Mouse (Mus musculus) liver, adult 2 months (tissue): ENCODE data around the gene Fgr. TPM values are rescaled to one million over a fixed set of nuclear protein-coding genes. Genes with fewer than 3 reads are reported as not detected.

Experiments
- DNase-seq: peaks from one replicate; pipeline ENCODE4 v3.0.0-alpha.2; 2011; ENCODE audit warnings: low read depth, low spot score; ENCODE audit errors: extremely low read depth
- H3K27ac ChIP-seq: fragments of 200-500 bp; replicated peaks from 2 replicates; pipeline ENCODE4 v1.5.1; 2012; ENCODE audit warnings: low read depth, mild to moderate bottlenecking, control low read depth, inconsistent platforms, low read length; ENCODE audit not compliant: insufficient read depth
- H3K27me3 ChIP-seq: fragments of 200-500 bp; 2 replicates; pipeline ENCODE4 v1.6.1; 2012; ENCODE audit warnings: mild to moderate bottlenecking, moderate library complexity, low read length, inconsistent platforms; ENCODE audit not compliant: control insufficient read depth, insufficient read depth
- H3K36me3 ChIP-seq: fragments of 200-500 bp; 2 replicates; pipeline ENCODE4 v1.6.1; 2012; ENCODE audit warnings: low read length, inconsistent platforms; ENCODE audit not compliant: control insufficient read depth, insufficient read depth
- H3K4me1 ChIP-seq: fragments of 200-500 bp; 2 replicates; pipeline ENCODE4 v1.6.1; 2011; ENCODE audit warnings: low read length; ENCODE audit not compliant: control insufficient read depth, insufficient read depth
- H3K4me3 ChIP-seq: fragments of 200-500 bp; 2 replicates; pipeline ENCODE4 v1.5.1; 2011; ENCODE audit warnings: low read depth, mild to moderate bottlenecking, control low read depth, low read length, moderate library complexity; ENCODE audit not compliant: insufficient read depth
- H3K79me2 ChIP-seq: fragments of 200-500 bp; 2 replicates; pipeline ENCODE4 v1.6.1; 2012; ENCODE audit warnings: inconsistent platforms, mild to moderate bottlenecking, low read length, moderate library complexity; ENCODE audit not compliant: control insufficient read depth, insufficient read depth
- H3K9ac ChIP-seq: fragments of 200-500 bp; 2 replicates; pipeline ENCODE4 v1.6.1; 2012; ENCODE audit warnings: low read depth, mild to moderate bottlenecking, control low read depth, inconsistent platforms, low read length
- CTCF ChIP-seq: fragments of 200-500 bp; IDR thresholded peaks from 2 replicates; pipeline ENCODE4 v1.5.1; 2011; ENCODE audit warnings: low read depth, low read length, control low read depth
- POLR2A ChIP-seq: fragments of 200-500 bp; IDR thresholded peaks from 2 replicates; pipeline ENCODE4 v1.6.1; 2011; ENCODE audit warnings: low read length, control low read depth; ENCODE audit not compliant: insufficient read depth; ENCODE audit errors: extremely low read depth
- WGBS: fragments of 180-500 bp; shearing (Covaris S2); methylation state at CpG from one replicate; pipeline ENCODE4 v1.1.7; 2018; 5-methylcytosine and 5-hydroxymethylcytosine counted together
- polyA plus RNA-seq: library from polyadenylated mRNA; depleted of rRNA; stranded (reverse); fragments of >200 nt; gene quantifications from 2 replicates; pipeline ENCODE4 v1.2.3, GENCODE M21; 2012
- total RNA-seq: library from RNA; depleted of rRNA; stranded (reverse); fragments of >200 nt; gene quantifications from 2 replicates; pipeline ENCODE4 v1.2.3, GENCODE M21; 2014

The Fgr gene
- total and polyA plus RNA-seq, 2 experiments, result 1.3 to 1.6 TPM

DNA sequence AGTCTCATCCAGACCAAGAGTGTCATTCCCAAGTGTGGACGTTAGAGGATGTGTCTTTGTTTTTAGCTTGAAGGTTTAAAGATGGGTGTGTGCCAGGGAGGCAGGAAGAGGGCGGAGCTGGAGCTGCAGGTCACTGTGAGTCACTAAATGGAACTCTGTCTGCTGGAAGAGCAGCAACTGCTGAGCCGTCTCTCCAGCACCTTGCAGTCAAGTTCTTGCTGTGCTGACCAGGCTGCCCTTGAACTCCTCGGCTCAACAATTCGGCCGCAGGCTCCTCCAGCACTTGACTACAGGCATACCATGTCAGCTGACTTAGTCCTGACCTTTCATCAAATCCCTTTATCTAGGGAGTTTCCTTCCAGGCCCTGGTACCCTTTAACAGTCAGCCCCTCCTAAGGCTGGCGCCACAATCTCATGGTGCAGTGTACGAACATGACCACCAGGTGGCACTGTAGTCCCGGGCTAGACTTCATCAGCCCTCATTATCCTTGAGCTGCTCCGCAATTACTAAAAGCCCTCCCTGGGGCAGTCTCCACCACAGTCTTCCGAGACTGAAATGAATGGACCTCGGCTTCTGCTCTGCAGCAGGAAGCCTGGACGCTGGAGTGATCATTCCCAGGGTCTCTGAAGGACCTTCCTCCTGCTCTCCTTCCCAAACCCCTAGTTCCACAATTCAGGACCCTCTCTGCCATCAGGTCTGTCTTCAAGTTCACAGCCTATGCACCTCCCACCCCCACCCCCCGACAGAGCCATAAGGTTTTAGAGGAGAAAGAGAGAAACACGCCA is 28.4 kb upstream of the Fgr start:
- under 1% methylated on average over 15 of the region's 15 CpGs for WGBS
- H3K4me3 ChIP-seq, result no peak overlapping the region
- peaks cover 15% of the 10 kb centered on the region for H3K4me1 ChIP-seq
- DNase-seq, result peak; percentile 90
- peak overlapping the region; percentile 71 for H3K9ac ChIP-seq
- no peaks in the 10 kb centered on the region for H3K79me2 ChIP-seq
- TF ChIP-seq POLR2A (0 out of 2 replicates have a peak, but pooled peaks have one; percentile 43), CTCF (peak; percentile 94)
- peak overlapping the region; percentile 95 for H3K27ac ChIP-seq
- no peaks in the 10 kb centered on the region for H3K27me3 ChIP-seq
- no peaks in the 10 kb centered on the region for H3K36me3 ChIP-seq

DNA sequence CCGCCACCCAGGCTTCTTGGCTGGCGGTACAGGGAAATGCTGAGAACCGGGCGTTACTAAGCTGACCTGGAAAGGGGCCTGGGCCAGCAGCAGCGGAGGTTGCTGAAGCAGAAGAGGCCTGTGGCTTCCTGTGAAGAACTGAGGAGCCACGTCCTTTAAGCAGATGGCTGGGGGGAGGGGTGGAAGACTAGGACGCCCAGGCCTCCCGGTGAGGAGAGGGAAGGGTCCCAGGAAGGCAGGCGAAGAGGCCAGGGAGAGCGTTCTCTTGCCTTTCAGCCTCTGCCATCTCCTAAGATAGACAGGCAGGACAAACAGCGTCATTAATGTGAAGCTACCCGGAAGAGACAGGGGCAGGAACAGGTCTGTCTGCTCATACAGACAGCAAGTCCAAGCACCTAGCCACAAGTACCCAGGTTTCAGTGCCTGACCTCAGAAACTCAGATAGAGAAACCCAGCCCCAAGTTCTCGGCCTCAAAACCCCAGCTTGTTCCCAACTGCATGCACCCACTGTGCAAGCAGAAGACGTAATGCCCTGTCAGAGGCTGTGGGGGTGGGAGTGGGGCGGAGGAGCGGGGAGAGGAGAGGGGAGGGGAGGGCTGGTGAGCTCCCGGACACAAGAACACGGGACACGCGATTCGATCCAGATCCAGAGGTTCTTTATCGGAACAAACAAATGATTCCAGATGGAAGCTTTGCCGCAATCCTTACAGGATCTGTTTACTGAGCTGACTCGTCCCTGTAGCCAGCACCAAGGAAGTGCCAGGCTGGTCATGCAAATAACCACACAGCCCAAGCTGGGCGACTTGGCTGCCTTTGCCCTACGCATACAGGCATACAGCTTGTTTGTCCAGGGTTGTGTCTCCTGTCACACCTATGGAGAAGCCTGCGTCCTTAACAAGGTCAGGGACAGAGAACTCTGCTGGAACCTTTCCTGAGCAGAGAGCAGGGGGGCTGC is 27.6 kb upstream of the Fgr start:
- Histone ChIP-seq H3K79me2 (no peaks in the 10 kb centered on the region), H3K4me1 (peaks cover 15% of the 10 kb centered on the region), H3K9ac (peak overlapping the region; percentile 71), H3K27ac (peak overlapping the region; percentile 95), H3K27me3 (no peaks in the 10 kb centered on the region), H3K4me3 (peak overlapping the region; percentile 14; the same call in 1 of the 2 replicates), H3K36me3 (no peaks in the 10 kb centered on the region)
- TF ChIP-seq CTCF (no peak), POLR2A (no peak)
- peak; percentile 97 for DNase-seq
- 6% methylated on average over 27 of the region's 27 CpGs for WGBS

DNA sequence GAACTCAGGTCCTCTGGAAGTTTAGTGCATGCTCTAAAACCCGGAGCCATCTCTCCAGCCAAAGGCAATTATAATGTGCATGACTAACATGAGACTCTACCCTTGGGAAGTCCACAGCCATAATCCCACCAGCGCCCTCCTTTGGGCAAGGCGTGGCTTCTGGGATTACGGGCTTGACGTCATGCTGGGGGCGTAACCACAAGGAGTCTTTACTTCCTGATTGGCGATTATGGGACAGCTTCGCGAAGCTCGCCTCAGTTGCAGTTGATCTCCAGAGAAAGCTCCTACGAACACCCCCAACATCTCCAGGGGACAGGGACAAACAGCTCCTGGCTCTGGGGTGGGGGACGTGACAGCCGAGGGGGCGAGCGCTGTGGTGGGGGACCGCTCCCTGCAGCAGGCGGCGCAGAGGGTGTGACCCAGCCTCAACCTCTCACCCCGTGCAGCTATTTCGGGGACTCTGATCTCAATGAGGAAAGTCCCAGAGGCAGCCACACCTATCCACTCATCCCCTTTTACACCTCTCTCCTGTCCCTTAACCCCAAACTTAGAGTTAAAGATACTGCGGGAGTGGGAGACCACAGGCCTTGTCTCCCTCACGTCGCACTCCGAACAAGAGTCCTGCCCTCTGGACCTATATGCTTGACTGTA is 23.9 kb upstream of the Fgr start:
- no peak for DNase-seq
- H3K4me3 ChIP-seq, result no peak overlapping the region
- H3K4me1 ChIP-seq, result peaks cover 11% of the 10 kb centered on the region
- no peak overlapping the region for H3K9ac ChIP-seq
- H3K36me3 ChIP-seq, result no peaks in the 10 kb centered on the region
- WGBS, result 60% methylated on average over 24 of the region's 24 CpGs
- no peaks in the 10 kb centered on the region for H3K79me2 ChIP-seq
- TF ChIP-seq POLR2A (no peak), CTCF (no peak)
- H3K27me3 ChIP-seq, result no peaks in the 10 kb centered on the region
- no peak overlapping the region for H3K27ac ChIP-seq

DNA sequence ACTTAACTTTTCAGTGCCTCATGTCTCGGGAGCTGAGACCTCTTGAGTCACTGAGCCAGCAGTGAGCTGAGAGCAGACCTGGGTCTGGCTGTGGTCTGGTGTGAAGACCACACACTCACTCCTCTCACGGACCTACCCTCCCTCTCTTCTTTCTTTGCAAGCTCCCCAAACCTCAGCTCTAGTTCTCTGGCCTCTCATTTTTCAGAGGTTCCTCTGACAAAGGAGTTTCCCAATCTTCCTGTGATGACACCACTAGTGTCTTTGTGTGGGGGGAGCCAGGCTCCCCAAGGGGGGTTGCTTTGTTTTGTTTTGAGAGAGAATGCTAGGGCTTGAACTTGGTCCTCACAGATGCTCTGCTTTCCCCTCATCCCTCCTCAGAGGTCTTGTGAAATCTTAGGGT is 22.9 kb upstream of the Fgr start:
- H3K4me3 ChIP-seq, result no peak overlapping the region
- H3K4me1 ChIP-seq, result peaks cover 10% of the 10 kb centered on the region
- no peaks in the 10 kb centered on the region for H3K79me2 ChIP-seq
- TF ChIP-seq CTCF (no peak), POLR2A (no peak)
- no peak overlapping the region for H3K27ac ChIP-seq
- no peak for DNase-seq
- WGBS, result 81% methylated on average over 2 of the region's 2 CpGs
- H3K27me3 ChIP-seq, result no peaks in the 10 kb centered on the region
- no peak overlapping the region for H3K9ac ChIP-seq
- no peaks in the 10 kb centered on the region for H3K36me3 ChIP-seq

DNA sequence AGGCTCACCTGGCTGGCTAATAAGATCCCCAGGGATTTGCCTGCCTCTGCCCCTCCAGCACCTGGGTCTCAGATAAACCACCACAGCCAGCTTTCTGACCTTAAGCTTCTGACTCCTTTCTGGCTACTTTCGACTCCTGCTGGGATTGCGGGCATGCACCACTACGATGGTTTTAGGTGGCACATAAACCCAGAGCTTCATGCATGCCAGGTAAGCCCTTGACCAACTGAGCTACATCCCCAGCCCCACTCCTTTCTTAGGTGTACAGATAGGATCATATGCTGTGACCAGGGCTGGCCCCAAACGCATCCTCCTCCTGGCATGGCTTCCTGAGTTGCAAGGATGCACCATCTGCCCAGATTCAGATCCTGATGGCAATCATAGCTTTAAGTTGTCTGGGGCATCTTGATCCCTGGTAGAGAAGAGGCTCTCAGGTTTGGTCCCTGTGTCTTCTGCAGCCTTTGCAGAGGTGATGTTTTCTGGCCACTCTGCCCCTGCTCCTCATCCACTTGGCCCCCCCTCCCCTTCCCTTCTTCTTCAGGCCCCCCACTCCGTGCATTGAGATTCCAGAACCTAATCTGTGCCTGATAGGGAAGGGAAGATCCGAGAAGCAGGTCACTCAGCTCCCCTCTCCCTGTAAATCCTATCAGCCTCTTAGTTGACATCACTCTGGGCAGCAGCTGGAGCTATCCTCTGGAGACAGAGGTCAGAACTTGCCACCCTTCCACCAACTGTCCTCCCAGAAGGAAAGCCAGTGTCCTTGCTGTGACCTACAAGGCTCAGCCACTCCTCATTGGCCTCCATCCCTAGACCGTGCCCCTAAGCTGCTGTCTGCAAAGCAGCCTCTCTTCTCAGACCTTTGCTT is 19.1 kb upstream of the Fgr start:
- TF ChIP-seq POLR2A (no peak), CTCF (no peak)
- Histone ChIP-seq H3K36me3 (no peaks in the 10 kb centered on the region), H3K9ac (no peak overlapping the region), H3K79me2 (no peaks in the 10 kb centered on the region), H3K27me3 (no peaks in the 10 kb centered on the region), H3K4me3 (no peak overlapping the region), H3K27ac (no peak overlapping the region), H3K4me1 (peaks cover 9% of the 10 kb centered on the region)
- WGBS, result 90% methylated on average over 7 of the region's 7 CpGs
- no peak for DNase-seq
